Mouse (Mus musculus) G1E (cell line): ENCODE measurements at regions not wholly inside any gene's neighbourhood (a gene's known extent, or its start where the extent isn't known, plus 50 kb on each side); places are given as distances from the start of the nearest gene placed in this dataset.

Experiments used
- CTCF ChIP-seq: IDR thresholded peaks from 2 replicates; pipeline ENCODE4 v1.5.1; 2012; ENCODE audit warnings: low read depth, low read length, inconsistent platforms, mixed read lengths
- GATA1 ChIP-seq: IDR thresholded peaks from 2 replicates; pipeline ENCODE4 v1.6.1; 2012; ENCODE audit warnings: borderline replicate concordance, low read length, inconsistent platforms, mixed read lengths
- POLR2AphosphoS5 ChIP-seq: IDR thresholded peaks from 2 replicates; pipeline ENCODE4 v1.6.1; 2012; ENCODE audit warnings: low read depth, low read length, inconsistent platforms; ENCODE audit not compliant: insufficient replicate concordance
- TAL1 ChIP-seq: conservative IDR thresholded peaks from 2 replicates; pipeline ENCODE4 v1.6.1; 2012; ENCODE audit warnings: low read depth, low read length, inconsistent platforms, mixed read lengths

GRCm38 (mm10) chr6:67114753-67115152 is 77.5 kb upstream of the Gadd45a start:
- TF ChIP-seq CTCF (no peak), TAL1 (no peak), GATA1 (no peak), POLR2AphosphoS5 (no peak)
